Mouse (Mus musculus) spleen, adult 2 months (tissue): Measurements from ENCODE around the gene Clta. TPM values are rescaled to one million over a fixed set of nuclear protein-coding genes. Genes with fewer than 3 reads are reported as not detected.
"Not testable (repeated sequence)": the region's sequence is repeated elsewhere in the genome, so short reads cannot be mapped to it uniquely, and the experiment has no call there.

Source experiments
- DNase-seq, 2 experiments: peaks; one replicate each; pipeline versions ENCODE4 v3.0.0 to v3.0.0-alpha.2; 2012 to 2021; ENCODE audit warnings: low spot score in 2 of 2, low read depth in 1 of 2
- H3K27ac ChIP-seq: fragments of 200-500 bp; 2 replicates; pipeline ENCODE4 v1.5.1; 2012; ENCODE audit warnings: low read length, inconsistent platforms; ENCODE audit not compliant: insufficient read depth
- H3K27me3 ChIP-seq: fragments of 200-500 bp; 2 replicates; pipeline ENCODE4 v1.6.1; 2012; ENCODE audit warnings: mild to moderate bottlenecking, moderate library complexity, low read length, inconsistent platforms; ENCODE audit not compliant: control insufficient read depth, insufficient read depth
- H3K36me3 ChIP-seq: fragments of 200-500 bp; 2 replicates; pipeline ENCODE4 v1.6.1; 2012; ENCODE audit warnings: mild to moderate bottlenecking, low read length, inconsistent platforms; ENCODE audit not compliant: control insufficient read depth, insufficient read depth
- H3K4me1 ChIP-seq: fragments of 200-500 bp; 2 replicates; pipeline ENCODE4 v1.6.1; 2011; ENCODE audit warnings: inconsistent platforms; ENCODE audit not compliant: control insufficient read depth, insufficient read depth, insufficient read length
- H3K4me3 ChIP-seq: fragments of 200-500 bp; 2 replicates; pipeline ENCODE4 v1.5.1; 2011; ENCODE audit warnings: mild to moderate bottlenecking, inconsistent platforms; ENCODE audit not compliant: insufficient read depth, insufficient read length; ENCODE audit errors: extremely low read depth
- CTCF ChIP-seq: fragments of 200-500 bp; IDR thresholded peaks from 2 replicates; pipeline ENCODE4 v1.5.1; 2011; ENCODE audit warnings: mild to moderate bottlenecking, inconsistent platforms; ENCODE audit not compliant: insufficient read depth, insufficient read length, insufficient replicate concordance; ENCODE audit errors: extremely low read depth
- POLR2A ChIP-seq: fragments of 200-500 bp; IDR thresholded peaks from 2 replicates; pipeline ENCODE4 v1.6.1; 2011; ENCODE audit warnings: low read depth, low read length, inconsistent platforms
- WGBS: fragments of 180-500 bp; shearing (Covaris S2); methylation state at CpG from one replicate; pipeline ENCODE4 v1.1.7; 2018; 5-methylcytosine and 5-hydroxymethylcytosine counted together
- polyA plus RNA-seq: library from polyadenylated mRNA; depleted of rRNA; stranded (reverse); fragments of >200 nt; gene quantifications from 2 replicates; pipeline ENCODE4 v1.2.3, GENCODE M21; 2012

The Clta gene
- polyA plus RNA-seq, 1 experiment: 183 TPM

DNA sequence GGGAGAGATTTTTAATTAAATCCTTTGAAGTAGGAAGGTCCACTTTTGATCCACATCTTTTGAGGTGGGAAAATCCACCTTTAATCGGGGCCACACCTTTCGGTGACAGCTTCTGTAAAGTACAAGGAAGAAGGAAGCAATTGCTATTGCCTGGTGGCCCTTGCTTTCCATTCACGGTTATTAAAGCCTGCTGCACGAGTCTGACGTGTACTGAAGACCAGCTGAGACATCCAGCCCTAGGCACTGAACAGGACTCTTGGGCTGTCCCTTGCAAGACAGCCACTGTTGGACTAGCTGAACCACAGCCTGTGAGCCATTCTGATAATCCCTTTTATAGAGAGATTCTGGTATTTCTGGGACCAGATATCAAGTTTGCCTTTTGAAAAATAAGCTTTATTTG, 32.2 kb downstream of the Clta start:
- Histone ChIP-seq H3K4me3 (no peak overlapping the region), H3K4me1 (no peaks in the 10 kb centered on the region), H3K36me3 (peaks cover 28% of the 10 kb centered on the region), H3K27ac (no peak overlapping the region), H3K27me3 (no peaks in the 10 kb centered on the region)
- WGBS: 88% methylated on average over 5 of the region's 5 CpGs
- TF ChIP-seq POLR2A: no peak
- TF ChIP-seq CTCF: no peak
- no peak for DNase-seq

DNA sequence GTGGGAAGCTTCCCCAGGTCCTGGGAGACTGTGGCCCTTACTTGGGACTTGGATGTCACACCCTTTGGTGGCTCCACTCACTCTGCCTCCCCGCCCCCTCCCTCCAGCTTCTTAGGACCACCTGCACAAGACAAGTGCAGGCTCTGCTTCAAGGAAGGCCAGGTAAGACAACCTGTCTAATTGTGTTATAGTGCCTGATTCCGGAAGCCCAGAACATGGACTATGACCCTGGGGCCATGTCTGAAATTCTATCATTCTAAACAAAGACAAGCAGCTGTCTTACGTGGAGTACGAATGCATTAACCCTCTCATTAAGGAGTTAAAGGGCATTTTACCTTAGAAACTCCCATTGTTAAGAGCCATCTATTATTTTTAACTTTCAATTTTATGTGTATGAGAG, 36.5 kb downstream of the Clta start:
- H3K4me3 ChIP-seq: no peak overlapping the region
- no peaks in the 10 kb centered on the region for H3K27me3 ChIP-seq
- no peaks in the 10 kb centered on the region for H3K4me1 ChIP-seq
- TF ChIP-seq POLR2A (no peak), CTCF (no peak)
- H3K36me3 ChIP-seq: peaks cover 37% of the 10 kb centered on the region
- DNase-seq: no peak
- 96% methylated on average over 4 of the region's 4 CpGs for WGBS
- H3K27ac ChIP-seq: no peak overlapping the region

DNA sequence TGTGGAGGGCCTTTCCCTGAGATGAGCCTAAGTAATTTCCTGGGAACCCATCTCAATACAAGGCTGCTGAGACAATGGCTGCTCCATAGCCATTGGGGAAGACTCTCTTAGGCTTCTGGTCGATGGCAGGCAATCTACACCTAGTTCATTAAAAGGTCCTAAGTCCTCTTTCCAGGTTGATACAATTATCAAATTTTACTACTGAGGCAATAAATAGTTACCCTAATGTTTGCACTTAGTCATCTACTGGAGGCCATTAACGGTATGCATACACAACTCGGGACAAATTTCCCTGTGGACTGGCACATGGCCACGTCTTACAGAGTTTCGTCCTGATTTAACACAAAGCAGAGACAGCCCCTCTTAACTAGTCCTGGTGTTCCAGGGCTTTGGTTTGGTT, 38.2 kb downstream of the Clta start:
- DNase-seq: no peak
- peaks cover 31% of the 10 kb centered on the region for H3K36me3 ChIP-seq
- no peak overlapping the region for H3K4me3 ChIP-seq
- TF ChIP-seq POLR2A: no peak
- no peak for TF ChIP-seq CTCF
- no peak overlapping the region for H3K27ac ChIP-seq
- WGBS: 91% methylated on average over 5 of the region's 5 CpGs
- no peaks in the 10 kb centered on the region for H3K4me1 ChIP-seq
- H3K27me3 ChIP-seq: no peaks in the 10 kb centered on the region

DNA sequence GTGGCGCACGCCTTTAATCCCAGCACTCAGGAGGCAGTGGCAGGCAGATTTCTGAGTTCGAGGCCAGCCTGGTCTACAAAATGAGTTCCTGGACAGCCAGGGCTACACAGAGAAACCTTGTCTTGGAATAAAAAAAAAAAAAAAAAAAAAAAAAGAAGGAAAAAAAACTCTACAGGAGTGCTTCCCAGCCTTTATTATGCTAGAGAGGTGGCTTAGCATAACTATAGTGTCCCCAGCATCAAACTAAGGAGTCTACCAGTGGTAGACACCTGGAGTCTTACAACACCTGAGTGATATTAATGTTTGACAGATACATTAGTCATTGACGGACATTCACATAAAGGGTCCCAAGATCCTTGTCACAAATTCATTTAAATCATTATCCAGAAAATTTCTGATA, 38.9 kb downstream of the Clta start:
- DNase-seq, H3K4me1 ChIP-seq, H3K4me3 ChIP-seq, H3K27ac ChIP-seq, H3K27me3 ChIP-seq: not testable (repeated sequence)
- peaks cover 30% of the 10 kb centered on the region for H3K36me3 ChIP-seq
- WGBS: 91% methylated on average over 4 of the region's 4 CpGs

DNA sequence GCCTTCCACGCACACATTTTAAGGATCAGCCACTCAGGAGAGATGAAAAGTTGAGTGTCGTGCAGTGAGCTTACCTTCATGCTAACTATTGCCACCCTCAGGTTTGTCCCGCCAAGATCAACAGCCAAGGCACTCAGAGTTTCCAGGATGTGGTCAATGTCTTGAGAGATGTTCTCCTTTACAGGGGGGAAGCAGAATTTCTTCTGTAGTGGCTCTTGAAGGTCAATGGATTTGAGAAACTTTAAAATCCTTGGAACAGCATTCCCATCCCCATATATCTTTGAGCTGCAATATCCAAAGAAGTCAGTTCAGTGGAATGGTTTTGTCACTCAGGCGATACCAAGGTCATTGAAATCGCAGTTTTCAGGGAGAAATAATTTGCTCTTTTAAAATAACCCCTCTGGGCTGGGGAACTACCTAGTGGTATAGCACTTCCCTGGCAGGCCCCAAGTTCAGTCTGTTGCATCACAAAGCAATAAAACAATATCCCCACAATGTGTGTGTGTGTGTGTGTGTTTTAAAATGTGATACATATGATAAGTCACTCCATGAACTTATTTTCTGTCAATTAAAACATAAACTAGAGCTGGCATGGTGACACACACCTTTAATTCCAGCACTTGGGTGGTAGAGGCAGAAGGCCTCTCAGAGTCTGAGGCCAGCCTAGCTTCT, 40.6 kb downstream of the Clta start:
- no peaks in the 10 kb centered on the region for H3K27me3 ChIP-seq
- TF ChIP-seq CTCF (no peak), POLR2A (no peak)
- DNase-seq: peak in 1 of 2 experiments; percentile 27
- H3K27ac ChIP-seq: peak overlapping the region; percentile 45; the same call in 1 of the 2 replicates
- H3K4me1 ChIP-seq: no peaks in the 10 kb centered on the region
- no peak overlapping the region for H3K4me3 ChIP-seq
- peaks cover 31% of the 10 kb centered on the region for H3K36me3 ChIP-seq
- WGBS: 71% methylated on average over 5 of the region's 5 CpGs

DNA sequence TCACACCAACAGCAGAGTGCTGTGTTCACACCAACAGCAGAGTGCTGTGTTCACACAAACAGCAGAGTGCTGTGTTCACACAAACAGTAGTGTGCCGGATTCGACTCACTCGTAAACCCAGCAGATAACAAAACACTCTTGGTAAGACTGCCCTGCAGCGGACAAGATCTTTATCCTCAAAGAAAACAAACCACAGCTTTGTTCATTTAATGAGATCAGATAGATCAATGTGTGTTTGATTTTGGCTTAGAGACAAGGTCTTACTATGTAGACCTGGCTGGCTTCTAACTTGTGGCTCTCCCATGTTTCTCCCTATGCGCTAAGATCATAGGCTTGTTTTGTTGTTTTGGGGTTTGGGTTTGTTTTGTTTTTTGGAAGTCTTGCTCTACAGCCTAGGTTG, 41.8 kb downstream of the Clta start:
- DNase-seq: no peak
- TF ChIP-seq CTCF: no peak
- no peak for TF ChIP-seq POLR2A
- H3K4me3 ChIP-seq: no peak overlapping the region
- H3K4me1 ChIP-seq: no peaks in the 10 kb centered on the region
- 94% methylated on average over 5 of the region's 5 CpGs for WGBS
- H3K27ac ChIP-seq: no peak overlapping the region
- H3K36me3 ChIP-seq: peaks cover 23% of the 10 kb centered on the region
- H3K27me3 ChIP-seq: no peaks in the 10 kb centered on the region

DNA sequence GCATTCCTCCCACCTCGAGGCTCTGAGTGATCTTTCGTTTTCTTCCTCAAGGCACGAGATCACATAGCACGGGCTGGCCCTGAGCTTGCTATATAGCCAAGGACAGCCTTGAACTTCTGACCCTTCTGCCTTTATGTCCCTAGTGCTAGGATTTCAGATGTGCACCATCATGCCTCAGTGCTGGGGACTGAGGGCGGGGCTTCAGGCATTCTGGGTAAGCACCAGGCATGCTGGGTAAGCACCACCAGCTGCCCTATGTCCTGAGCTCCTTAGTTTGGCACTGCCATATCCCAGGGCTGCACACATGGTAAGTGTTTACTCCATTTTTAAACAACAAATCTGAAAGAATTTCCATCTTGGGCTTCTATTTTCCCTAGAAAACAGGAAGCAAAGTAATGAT, 45.6 kb downstream of the Clta start:
- H3K27ac ChIP-seq: no peak overlapping the region
- no peaks in the 10 kb centered on the region for H3K4me1 ChIP-seq
- H3K4me3 ChIP-seq: no peak overlapping the region
- DNase-seq: no peak
- H3K27me3 ChIP-seq: no peaks in the 10 kb centered on the region
- peaks cover 12% of the 10 kb centered on the region for H3K36me3 ChIP-seq
- TF ChIP-seq CTCF (no peak), POLR2A (no peak)
- WGBS: 93% methylated on average over 5 of the region's 5 CpGs
